Mouse (Mus musculus) embryonic fibroblast, embryonic 13.5 days (primary cell): Measurements from ENCODE around the gene 2010300C02Rik.

Experiments used
- CTCF ChIP-seq: IDR thresholded peaks from 2 replicates; pipeline ENCODE4 v1.5.1; 2011; ENCODE audit warnings: mild to moderate bottlenecking, control low read depth, low read length, moderate library complexity, borderline replicate concordance; ENCODE audit not compliant: insufficient read depth
- POLR2A ChIP-seq: IDR thresholded peaks from 2 replicates; pipeline ENCODE4 v1.6.1; 2011; ENCODE audit warnings: low read depth, mild to moderate bottlenecking, control low read depth, low read length, moderate library complexity

GRCm38 (mm10) chr1:37566754-37567153, 153.1 kb downstream of the 2010300C02Rik start:
- no peak for TF ChIP-seq CTCF
- TF ChIP-seq POLR2A = no peak
